Mouse (Mus musculus) kidney, adult 2 months (tissue): ENCODE measurements around the gene Tfap2a.

Experiments used
- CTCF ChIP-seq: fragments of 200-500 bp; conservative IDR thresholded peaks from 2 replicates; pipeline ENCODE4 v1.5.1; 2011; ENCODE audit warnings: low read depth, mild to moderate bottlenecking, control low read depth, low read length, moderate library complexity, mixed read lengths; ENCODE audit not compliant: insufficient read depth, insufficient read length
- POLR2A ChIP-seq: fragments of 200-500 bp; IDR thresholded peaks from one replicate; pipeline ENCODE4 v1.6.1; 2011; ENCODE audit warnings: low read depth, low read length, control low read depth

GRCm38 (mm10) chr13:40708271-40708670 is 29.9 kb downstream of the Tfap2a start:
- TF ChIP-seq CTCF = no peak
- TF ChIP-seq POLR2A = no peak
